30 mouse cellular contexts compared by ENCODE assay signal in the genomic region with DNA sequence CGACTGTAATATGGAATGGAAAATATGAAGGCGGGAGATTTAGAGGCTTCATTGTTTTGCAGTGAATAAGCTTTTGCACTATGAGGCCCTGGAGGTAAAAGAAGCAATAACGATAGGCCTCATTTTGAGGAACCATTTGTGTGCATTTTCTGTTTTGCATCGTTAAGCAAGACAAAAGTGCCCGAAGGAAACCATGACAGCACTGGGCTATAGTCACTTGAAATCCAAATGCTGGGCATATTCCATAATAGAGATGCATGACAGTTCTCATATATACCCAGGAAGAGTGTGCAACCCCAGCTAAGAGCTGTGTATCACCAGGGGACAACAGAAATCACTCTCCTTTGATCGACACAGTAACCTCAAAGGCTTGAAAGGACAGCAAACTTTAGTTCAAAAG. TPM values are rescaled to one million over a fixed set of nuclear protein-coding genes. Genes with fewer than 3 reads are reported as not detected.
DNase-seq lines count a peak whose midpoint lies in the region; ATAC-seq and TF ChIP-seq lines count a peak whose summit lies in the region.
"Had no signal": no experiment of that assay in that cellular context is flagged by ENCODE, and none has a peak within 500 bp of the region (broad histone marks: within the 10 kb centered on the region; RNA-seq: fewer than 3 reads in every experiment).

No protein-coding gene starts in this region.

- no peak for DNase-seq in hindbrain, embryonic 14.5 days (ENCODE audit: low spot score)
- DNase-seq in spleen, adult 18-20 months, result no peak
- DNase-seq in adrenal gland, postnatal 14 days, result no peak
- DNase-seq in layer of hippocampus, postnatal 36 days, result no peak
- DNase-seq: adrenal gland, adult 8-10 months; cerebellum, adult 11-12 months; cerebellum, postnatal 10 days; gastrocnemius, postnatal 10 days; heart, adult 11 months; heart, postnatal 36 days; kidney, adult 11 months; kidney, postnatal 14 days; layer of hippocampus, adult 9-11 months; lung, embryonic 14.5 days; lung, postnatal 14 days; thymus, adult 18-20 months; thymus, postnatal 25 days had no signal

- H3K36me3 ChIP-seq in hindbrain, embryonic 12.5 days, result no peaks in the 10 kb centered on the region
- no peaks in the 10 kb centered on the region for H3K36me3 ChIP-seq in hindbrain, embryonic 16.5 days (ENCODE audit: control insufficient read depth, insufficient read depth, low read length)
- H3K36me3 ChIP-seq in hindbrain, embryonic 14.5 days (replicated peaks; ENCODE audit: control insufficient read depth, insufficient read depth), result no peaks in the 10 kb centered on the region
- H3K36me3 ChIP-seq: forebrain, embryonic 12.5 days; G1E; liver, embryonic 15.5 days; midbrain, embryonic 15.5 days had no signal

- ATAC-seq in hindbrain, embryonic 12.5 days (ENCODE audit: low FRiP score), result no peak
- no peak for ATAC-seq in hindbrain, embryonic 16.5 days
- ATAC-seq in hindbrain, embryonic 14.5 days (ENCODE audit: low FRiP score), result peak; percentile 51
- ATAC-seq in monocyte, adult 5-6 weeks (replicated peaks; ENCODE audit: insufficient number of reproducible peaks, low FRiP score, low TSS enrichment, poor library complexity, severe bottlenecking), result peak; percentile 59
- ATAC-seq: inflammation-experienced regulatory T-cells, adult 6 months; midbrain, embryonic 15.5 days had no signal

- no peak for TF ChIP-seq CTCF in bone marrow macrophage, adult 2 months (IDR thresholded peaks at IDR 0.05; ENCODE audit: low read depth, low read length)

- peak overlapping the region; percentile 73 for H3K27ac ChIP-seq in hindbrain, embryonic 12.5 days
- H3K27ac ChIP-seq in hindbrain, embryonic 16.5 days (ENCODE audit: low read depth, low read length), result no peak overlapping the region
- H3K27ac ChIP-seq in bone marrow macrophage, adult 2 months (ENCODE audit: insufficient read depth, low read depth, low read length), result peak overlapping the region; percentile 40
- H3K27ac ChIP-seq in hindbrain, embryonic 14.5 days, result peak overlapping the region; percentile 69
- H3K27ac ChIP-seq: left cerebral cortex, adult 2 months; limb, embryonic 12.5 days; liver, embryonic 15.5 days; stomach, postnatal 0 days had no signal

- H3K9me3 ChIP-seq in hindbrain, embryonic 12.5 days (replicated peaks), result no peaks in the 10 kb centered on the region
- H3K9me3 ChIP-seq in hindbrain, embryonic 16.5 days (ENCODE audit: control insufficient read depth, low read length), result no peaks in the 10 kb centered on the region
- no peaks in the 10 kb centered on the region for H3K9me3 ChIP-seq in hindbrain, embryonic 14.5 days (ENCODE audit: control insufficient read depth, low read length)
- H3K9me3 ChIP-seq: forebrain, embryonic 12.5 days; G1E; limb, embryonic 12.5 days; liver, embryonic 15.5 days; midbrain, embryonic 15.5 days had no signal

- H3K9ac ChIP-seq in hindbrain, embryonic 12.5 days, result no peak overlapping the region
- no peak overlapping the region for H3K9ac ChIP-seq in hindbrain, embryonic 16.5 days (ENCODE audit: low read depth, low read length)
- H3K9ac ChIP-seq in hindbrain, embryonic 14.5 days, result no peak overlapping the region
- H3K9ac ChIP-seq: forebrain, embryonic 12.5 days; limb, embryonic 12.5 days; liver, embryonic 15.5 days; lung, embryonic 14.5 days; midbrain, embryonic 15.5 days had no signal

- H3K4me1 ChIP-seq in hindbrain, embryonic 12.5 days, result peaks cover 13% of the 10 kb centered on the region
- peaks cover 7% of the 10 kb centered on the region; the same call in 1 of the 2 replicates for H3K4me1 ChIP-seq in hindbrain, embryonic 16.5 days (ENCODE audit: control insufficient read depth, insufficient read depth, low read depth, low read length)
- H3K4me1 ChIP-seq in bone marrow macrophage, adult 2 months (ENCODE audit: control insufficient read depth, insufficient read depth, low read length), result peaks cover 62% of the 10 kb centered on the region
- peaks cover 19% of the 10 kb centered on the region for H3K4me1 ChIP-seq in hindbrain, embryonic 14.5 days (replicated peaks; ENCODE audit: control insufficient read depth, insufficient read depth, low read length)

- WGBS in hindbrain, embryonic 12.5 days, result 73% methylated on average over 6 of the region's 6 CpGs
- WGBS in hindbrain, embryonic 16.5 days, result 53% methylated on average over 6 of the region's 6 CpGs
- WGBS in hindbrain, embryonic 14.5 days, result 62% methylated on average over 6 of the region's 6 CpGs

- no peak overlapping the region for H3K4me3 ChIP-seq in hindbrain, embryonic 12.5 days
- no peak overlapping the region for H3K4me3 ChIP-seq in hindbrain, embryonic 16.5 days (ENCODE audit: low read length)
- H3K4me3 ChIP-seq in bone marrow macrophage, adult 2 months (ENCODE audit: insufficient read depth, low read length), result no peak overlapping the region
- no peak overlapping the region for H3K4me3 ChIP-seq in hindbrain, embryonic 14.5 days (replicated peaks; ENCODE audit: low read length)
- H3K4me3 ChIP-seq: forebrain, embryonic 12.5 days; left cerebral cortex, adult 2 months; limb, embryonic 12.5 days; liver, embryonic 15.5 days; midbrain, embryonic 15.5 days had no signal

- no peaks in the 10 kb centered on the region for H3K27me3 ChIP-seq in hindbrain, embryonic 12.5 days
- H3K27me3 ChIP-seq in hindbrain, embryonic 16.5 days (replicated peaks; ENCODE audit: control insufficient read depth, insufficient read depth, low read length), result no peaks in the 10 kb centered on the region
- H3K27me3 ChIP-seq in hindbrain, embryonic 14.5 days (ENCODE audit: control insufficient read depth, insufficient read depth, low read length), result no peaks in the 10 kb centered on the region
- H3K27me3 ChIP-seq: forebrain, embryonic 12.5 days; limb, embryonic 12.5 days; liver, embryonic 15.5 days; midbrain, embryonic 15.5 days had no signal

- H3K4me2 ChIP-seq in hindbrain, embryonic 12.5 days (replicated peaks), result no peak overlapping the region
- H3K4me2 ChIP-seq in hindbrain, embryonic 16.5 days (ENCODE audit: low read length), result no peak overlapping the region
- H3K4me2 ChIP-seq in hindbrain, embryonic 14.5 days (replicated peaks), result no peak overlapping the region
- H3K4me2 ChIP-seq: forebrain, embryonic 12.5 days; heart, embryonic 11.5 days; limb, embryonic 12.5 days; liver, embryonic 15.5 days; lung, embryonic 14.5 days; midbrain, embryonic 15.5 days had no signal

- no peak for TF ChIP-seq POLR2A in bone marrow macrophage, adult 2 months (IDR thresholded peaks at IDR 0.05; ENCODE audit: borderline replicate concordance, low read depth, low read length)

RNA-seq across cellular contexts. Expression of a gene that starts 38.1 kb away (rescaled TPM):
- polyA plus RNA-seq in hindbrain, embryonic 12.5 days (2016; fragmentation: Nextera tagmentation; extraction: Ambion mirVana), result 54.9 and 58.4 TPM in 2 replicates
- 24.6 and 30.3 TPM in 2 replicates for polyA plus RNA-seq in hindbrain, embryonic 16.5 days (2015; fragmentation: Nextera tagmentation; extraction: Ambion mirVana)
- polyA plus RNA-seq in bone marrow macrophage, adult 2 months (2012; ENCODE audit: insufficient read depth, insufficient read length, missing spikeins), result 33.5 and 35.9 TPM in 2 replicates
- polyA plus RNA-seq in hindbrain, embryonic 14.5 days (2014; fragmentation: Nextera tagmentation; extraction: Ambion mirVana), result 28.4 and 29.4 TPM in 2 replicates
- total RNA-seq in monocyte, adult 5-6 weeks (2017), result 99.1 to 119 TPM (median 107 TPM) in 3 replicates
- 10.8 and 11.7 TPM in 2 replicates for total RNA-seq in adrenal gland, postnatal 14 days (2021)
- total RNA-seq in layer of hippocampus, postnatal 36 days (2021), result 1 to 10 TPM; 9.3 to 9.4 TPM

Comparison
In these comparisons a context has a peak if more than half of its experiments do, and no peak if none do; other contexts are left out.
1. ATAC-seq: peak in hindbrain, embryonic 14.5 days (single experiment) and monocyte, adult 5-6 weeks (single experiment); none in hindbrain, embryonic 12.5 days (single experiment) and hindbrain, embryonic 16.5 days (single experiment).